Mouse (Mus musculus): Measurements from ENCODE around the gene Alpk1. TPM values are rescaled to one million over a fixed set of nuclear protein-coding genes. Genes with fewer than 3 reads are reported as not detected.
A peak's percentile ranks its signal among the peaks of the same experiment; 100 is the strongest.
"Not testable (repeated sequence)": the region's sequence is repeated elsewhere in the genome, so short reads cannot be mapped to it uniquely, and the experiment has no call there.

The Alpk1 gene
- polyA plus RNA-seq, 1 experiment from 2014 or later, result 0.30 TPM

- no peak for DNase-seq (ENCODE audit: low spot score)
- Histone ChIP-seq H3K27ac (no peak overlapping the region), H3K36me3 (no peaks in the 10 kb centered on the region), H3K27me3 (ENCODE audit: low read depth, poor library complexity, severe bottlenecking) (peaks cover 55% of the 10 kb centered on the region), H3K4me1 (peaks cover 23% of the 10 kb centered on the region), H3K9me3 (replicated peaks) (no peaks in the 10 kb centered on the region), H3K4me3 (no peak overlapping the region)
These were observed 6.7 kb upstream of the Alpk1 start for GRCm38 (mm10) chr3:127787032-127787431.

- H3K27ac ChIP-seq, H3K36me3 ChIP-seq: not testable (repeated sequence)
- 93% methylated on average over 8 of the region's 8 CpGs for WGBS
These were observed 3.4 kb upstream of the Alpk1 start for GRCm38 (mm10) chr3:127783680-127784079.

GRCm38 (mm10) chr3:127782921-127783320, 2.6 kb upstream of the Alpk1 start:
- Histone ChIP-seq H3K4me3 (no peak overlapping the region), H3K27me3 (ENCODE audit: low read depth, poor library complexity, severe bottlenecking) (peaks cover 14% of the 10 kb centered on the region), H3K9me3 (replicated peaks) (no peaks in the 10 kb centered on the region), H3K27ac (no peak overlapping the region), H3K36me3 (no peaks in the 10 kb centered on the region), H3K4me1 (peaks cover 8% of the 10 kb centered on the region; the same call in 1 of the 2 replicates)
- DNase-seq (ENCODE audit: low spot score), result no peak
- WGBS, result 92% methylated on average over 6 of the region's 6 CpGs

More at GRCm38 (mm10) chr3:127783680-127784079, 3.4 kb upstream of the Alpk1 start:
- not testable (repeated sequence) for H3K4me3 ChIP-seq; H3K9me3 ChIP-seq (replicated peaks); H3K4me1 ChIP-seq; DNase-seq (ENCODE audit: low spot score)
- H3K27me3 ChIP-seq (ENCODE audit: low read depth, poor library complexity, severe bottlenecking), result peaks cover 21% of the 10 kb centered on the region

DNA sequence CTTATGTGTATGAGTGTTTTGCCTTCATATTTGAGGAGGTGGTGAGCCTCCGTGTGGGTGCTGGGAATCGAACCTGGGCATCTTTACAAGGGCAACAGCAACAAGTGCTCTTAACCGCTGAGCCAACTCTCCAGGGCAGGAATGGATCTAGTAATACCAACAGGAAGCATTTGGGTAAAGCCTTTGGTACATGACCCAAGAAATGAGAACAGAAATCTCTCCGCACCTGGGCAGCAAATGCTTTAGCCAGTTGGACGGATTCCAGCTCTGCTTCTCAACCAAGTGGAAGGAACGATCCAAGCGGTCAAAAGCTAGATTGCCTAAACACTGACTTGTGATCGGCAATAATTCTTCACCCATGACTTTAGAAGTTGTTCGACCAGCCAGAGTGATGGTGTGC, 594 bp upstream of the Alpk1 start:
- 98% methylated on average over 9 of the region's 9 CpGs for WGBS
- no peak overlapping the region for H3K27ac ChIP-seq
- no peaks in the 10 kb centered on the region for H3K9me3 ChIP-seq (replicated peaks)
- no peaks in the 10 kb centered on the region for H3K27me3 ChIP-seq (ENCODE audit: low read depth, poor library complexity, severe bottlenecking)
- no peaks in the 10 kb centered on the region for H3K36me3 ChIP-seq
- no peak for DNase-seq (ENCODE audit: low spot score)
- H3K4me3 ChIP-seq, result no peak overlapping the region
- H3K4me1 ChIP-seq, result 0 out of 2 replicates have a peak, but pooled peaks cover 5% of the 10 kb centered on the region

DNA sequence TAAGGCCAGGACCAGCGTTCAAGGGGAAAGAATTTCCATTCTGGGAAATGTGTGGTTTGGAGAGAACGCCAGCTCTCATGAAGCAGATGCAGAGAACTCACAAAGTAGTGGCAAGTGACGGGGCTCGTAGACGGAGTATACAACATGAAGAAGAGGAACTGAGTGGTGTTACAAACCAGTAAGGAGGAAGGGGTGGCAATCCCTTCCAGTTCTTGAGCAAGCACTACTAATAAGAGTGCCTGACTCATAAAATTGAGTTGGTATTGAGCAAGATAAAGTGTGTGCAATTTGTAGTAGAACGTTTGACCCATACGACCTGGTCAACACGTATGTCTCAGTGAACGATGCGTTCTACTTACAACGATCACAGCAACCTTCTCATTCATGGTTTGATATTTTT, 11.2 kb downstream of the Alpk1 start:
- 90% methylated on average over 11 of the region's 11 CpGs for WGBS
- Histone ChIP-seq H3K9me3 (replicated peaks) (no peaks in the 10 kb centered on the region), H3K36me3 (no peaks in the 10 kb centered on the region), H3K27ac (no peak overlapping the region), H3K27me3 (ENCODE audit: low read depth, poor library complexity, severe bottlenecking) (peaks cover 6% of the 10 kb centered on the region; the same call in 1 of the 2 replicates), H3K4me3 (no peak overlapping the region), H3K4me1 (no peaks in the 10 kb centered on the region)
- no peak for DNase-seq (ENCODE audit: low spot score)

- H3K4me3 ChIP-seq, result no peak overlapping the region
- peaks cover 16% of the 10 kb centered on the region; the same call in 1 of the 2 replicates for H3K27me3 ChIP-seq (ENCODE audit: low read depth, poor library complexity, severe bottlenecking)
- H3K4me1 ChIP-seq, result no peaks in the 10 kb centered on the region
- no peaks in the 10 kb centered on the region for H3K9me3 ChIP-seq (replicated peaks)
- H3K36me3 ChIP-seq, result no peaks in the 10 kb centered on the region
- WGBS, result 75% methylated on average over 3 of the region's 3 CpGs
- no peak overlapping the region for H3K27ac ChIP-seq
- DNase-seq (ENCODE audit: low spot score), result no peak
These were observed 14.4 kb downstream of the Alpk1 start for GRCm38 (mm10) chr3:127765971-127766370.

- H3K27ac ChIP-seq, result no peak overlapping the region
- H3K36me3 ChIP-seq, result no peaks in the 10 kb centered on the region
- no peaks in the 10 kb centered on the region for H3K9me3 ChIP-seq (replicated peaks)
- H3K4me1 ChIP-seq, result no peaks in the 10 kb centered on the region
- no peak overlapping the region for H3K4me3 ChIP-seq
- DNase-seq (ENCODE audit: low spot score), result no peak
- 59% methylated on average over 5 of the region's 5 CpGs for WGBS
- peaks cover 25% of the 10 kb centered on the region for H3K27me3 ChIP-seq (ENCODE audit: low read depth, poor library complexity, severe bottlenecking)
These were observed 15.8 kb downstream of the Alpk1 start for GRCm38 (mm10) chr3:127764541-127764940.

DNA sequence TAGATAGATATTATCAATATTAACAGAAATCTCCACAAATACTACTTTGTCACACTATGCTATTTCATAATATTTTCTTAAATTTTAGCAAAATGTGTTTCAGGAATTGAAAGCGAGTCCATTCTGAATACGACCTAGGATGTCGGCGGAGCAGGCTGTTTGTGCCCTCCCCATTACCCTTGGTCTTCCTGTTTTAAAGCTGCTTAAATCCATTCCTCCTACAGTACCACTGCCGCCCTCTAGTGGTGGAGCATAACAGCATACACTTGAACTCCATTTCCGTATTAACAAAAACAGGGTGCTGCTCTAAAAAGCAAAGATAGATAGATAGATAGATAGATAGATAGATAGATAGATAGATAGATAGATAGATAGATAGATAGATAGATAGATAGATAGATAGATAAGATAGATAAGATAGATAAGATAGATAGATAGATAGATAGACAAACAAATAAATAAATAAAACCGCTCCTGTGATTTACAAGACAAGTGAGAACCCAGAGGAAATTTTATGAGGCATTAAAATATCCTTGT, 17.2 kb downstream of the Alpk1 start:
- Histone ChIP-seq H3K4me3 (no peak overlapping the region), H3K27ac (no peak overlapping the region), H3K27me3 (ENCODE audit: low read depth, poor library complexity, severe bottlenecking) (peaks cover 36% of the 10 kb centered on the region), H3K4me1 (no peaks in the 10 kb centered on the region), H3K36me3 (no peaks in the 10 kb centered on the region), H3K9me3 (replicated peaks) (no peaks in the 10 kb centered on the region)
- peak; percentile 74 for DNase-seq (ENCODE audit: low spot score)
- 33% methylated on average over 7 of the region's 7 CpGs for WGBS

- H3K36me3 ChIP-seq, result no peaks in the 10 kb centered on the region
- H3K9me3 ChIP-seq (replicated peaks), result no peaks in the 10 kb centered on the region
- H3K27ac ChIP-seq, result no peak overlapping the region
- H3K27me3 ChIP-seq (ENCODE audit: low read depth, poor library complexity, severe bottlenecking), result peaks cover 43% of the 10 kb centered on the region
- no peak for DNase-seq (ENCODE audit: low spot score)
- H3K4me3 ChIP-seq, result no peak overlapping the region
- 67% methylated on average over 8 of the region's 8 CpGs for WGBS
- no peaks in the 10 kb centered on the region for H3K4me1 ChIP-seq
These were observed 17.9 kb downstream of the Alpk1 start for GRCm38 (mm10) chr3:127762403-127762802.

GRCm38 (mm10) chr3:127759212-127759611, 21.1 kb downstream of the Alpk1 start:
- H3K9me3 ChIP-seq (replicated peaks), result no peaks in the 10 kb centered on the region
- H3K4me1 ChIP-seq, result no peaks in the 10 kb centered on the region
- no peaks in the 10 kb centered on the region for H3K36me3 ChIP-seq
- H3K27ac ChIP-seq, result no peak overlapping the region
- 24% methylated on average over 8 of the region's 8 CpGs for WGBS
- DNase-seq (ENCODE audit: low spot score), result no peak
- H3K27me3 ChIP-seq (ENCODE audit: low read depth, poor library complexity, severe bottlenecking), result peaks cover 69% of the 10 kb centered on the region
- no peak overlapping the region for H3K4me3 ChIP-seq

GRCm38 (mm10) chr3:127758806-127759205, 21.5 kb downstream of the Alpk1 start:
- Histone ChIP-seq H3K27ac (no peak overlapping the region), H3K36me3 (no peaks in the 10 kb centered on the region), H3K9me3 (replicated peaks) (no peaks in the 10 kb centered on the region), H3K4me1 (no peaks in the 10 kb centered on the region), H3K4me3 (no peak overlapping the region), H3K27me3 (ENCODE audit: low read depth, poor library complexity, severe bottlenecking) (peaks cover 73% of the 10 kb centered on the region)
- no peak for DNase-seq (ENCODE audit: low spot score)
- 61% methylated on average over 4 of the region's 4 CpGs for WGBS

DNA sequence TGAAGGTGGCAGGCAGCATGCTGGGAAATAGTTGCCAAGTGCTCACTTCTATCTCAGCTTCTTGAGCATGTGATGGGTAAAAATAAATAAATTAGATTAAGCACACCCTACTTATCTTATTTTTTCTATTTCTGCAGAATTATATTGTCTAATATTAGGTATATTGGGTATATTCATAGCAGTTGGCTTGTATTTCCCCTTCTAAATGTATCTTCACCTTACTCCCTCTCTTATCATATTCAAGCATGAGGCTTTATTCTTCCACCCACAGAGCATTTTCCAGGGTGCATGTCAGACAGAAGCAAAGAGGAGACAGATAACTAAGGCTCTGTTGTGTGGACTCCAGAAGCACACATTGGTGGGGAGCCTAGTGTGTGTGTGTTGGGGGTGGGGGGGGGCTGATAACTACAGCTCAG, 22.4 kb downstream of the Alpk1 start:
- Histone ChIP-seq H3K36me3 (no peaks in the 10 kb centered on the region), H3K27ac (no peak overlapping the region), H3K27me3 (ENCODE audit: low read depth, poor library complexity, severe bottlenecking) (peaks cover 78% of the 10 kb centered on the region), H3K4me3 (no peak overlapping the region), H3K4me1 (no peaks in the 10 kb centered on the region), H3K9me3 (replicated peaks) (no peaks in the 10 kb centered on the region)
- DNase-seq (ENCODE audit: low spot score), result no peak

DNA sequence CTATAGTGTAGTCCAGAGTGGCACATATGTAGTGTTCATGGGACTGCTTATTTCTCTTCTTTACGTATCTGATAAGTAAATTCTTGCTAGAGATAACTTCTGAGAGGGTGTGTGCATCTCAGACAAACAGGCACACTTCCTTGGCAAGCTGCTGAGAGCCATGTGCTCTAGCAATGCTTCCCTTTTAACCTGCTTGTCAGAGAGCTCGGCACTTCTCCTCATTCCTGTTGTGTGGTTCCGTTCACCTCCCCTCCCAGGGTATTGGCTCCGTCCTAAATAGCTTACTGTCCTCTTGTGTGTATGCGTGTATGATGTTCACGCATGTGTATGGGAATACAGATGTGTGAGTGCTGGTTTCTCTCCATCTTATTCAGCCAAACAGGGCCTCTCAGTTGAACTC, 23.9 kb downstream of the Alpk1 start:
- no peak for DNase-seq (ENCODE audit: low spot score)
- WGBS, result 91% methylated on average over 6 of the region's 6 CpGs
- no peak overlapping the region for H3K27ac ChIP-seq
- H3K27me3 ChIP-seq (ENCODE audit: low read depth, poor library complexity, severe bottlenecking), result peaks cover 82% of the 10 kb centered on the region
- no peaks in the 10 kb centered on the region for H3K9me3 ChIP-seq (replicated peaks)
- no peaks in the 10 kb centered on the region for H3K36me3 ChIP-seq
- H3K4me1 ChIP-seq, result no peaks in the 10 kb centered on the region
- H3K4me3 ChIP-seq, result no peak overlapping the region

DNA sequence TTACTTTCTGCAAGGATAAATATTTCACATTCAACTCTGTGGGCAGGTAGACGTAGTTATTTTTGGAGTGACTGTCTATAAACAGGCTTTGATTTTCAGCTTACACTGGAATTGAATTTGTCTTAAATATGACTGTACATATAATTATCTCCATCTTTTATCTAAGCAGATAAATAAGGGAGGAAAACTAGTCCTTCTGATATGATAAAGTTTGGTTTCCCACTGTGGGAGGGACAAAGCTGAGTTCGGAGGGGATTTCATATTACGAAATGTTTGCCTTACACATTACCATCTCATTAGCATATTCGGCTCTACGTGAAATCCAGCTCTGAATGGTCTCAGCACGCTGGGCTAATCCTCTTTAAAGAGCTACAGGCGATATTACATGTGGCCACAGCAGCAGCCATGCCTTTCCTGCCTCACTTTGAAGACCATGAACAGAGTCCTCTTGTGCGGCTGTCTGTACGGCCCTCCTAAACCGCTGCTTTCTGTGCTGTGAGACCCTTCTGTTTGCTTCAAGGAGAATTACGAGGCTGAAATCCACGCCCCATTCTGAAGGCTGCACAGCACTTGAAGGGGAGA, 30.3 kb downstream of the Alpk1 start:
- peaks cover 91% of the 10 kb centered on the region for H3K27me3 ChIP-seq (ENCODE audit: low read depth, poor library complexity, severe bottlenecking)
- H3K27ac ChIP-seq, result no peak overlapping the region
- no peaks in the 10 kb centered on the region for H3K36me3 ChIP-seq
- H3K4me1 ChIP-seq, result peaks cover 25% of the 10 kb centered on the region
- 18% methylated on average over 12 of the region's 12 CpGs for WGBS
- H3K9me3 ChIP-seq (replicated peaks), result no peaks in the 10 kb centered on the region
- DNase-seq (ENCODE audit: low spot score), result no peak
- peak overlapping the region; percentile 12; the same call in 1 of the 2 replicates for H3K4me3 ChIP-seq

All from limb, embryonic 10.5 days (tissue).